Mouse (Mus musculus) right cerebral cortex, postnatal 14 days (tissue): ENCODE measurements around the gene Pcdh11x.
"Not testable (repeated sequence)": the region's sequence is repeated elsewhere in the genome, so short reads cannot be mapped to it uniquely, and the experiment has no call there.

Source experiments
- DNase-seq: peaks from one replicate; pipeline ENCODE4 v3.0.0; 2022

The Pcdh11x gene

GRCm38 (mm10) chrX:120290011-120290899, at the start of gene Pcdh11x:
TSS of gene Pcdh11x (plus strand) at chrX:120290259.
- DNase-seq = peak; percentile 58

DNA sequence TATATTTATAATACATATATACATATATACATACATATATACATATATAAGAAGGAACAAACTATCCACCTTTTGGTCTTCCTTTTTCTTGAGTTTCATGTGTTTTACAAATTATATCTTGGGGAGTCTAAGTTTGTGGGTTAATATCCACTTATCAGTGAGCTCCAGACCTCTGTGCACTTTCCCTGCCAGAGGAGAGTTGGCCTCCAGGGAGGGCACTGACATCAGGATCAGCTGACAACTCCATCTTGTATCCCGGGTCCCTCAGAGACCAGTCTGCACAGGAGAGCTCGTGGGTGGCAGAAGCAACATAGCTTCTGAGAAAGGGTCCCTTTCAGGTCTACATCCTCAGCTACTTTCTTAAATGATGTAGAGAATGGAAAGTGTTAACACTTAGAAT, 30.0 kb upstream of the Pcdh11x start:
- DNase-seq = no peak

DNA sequence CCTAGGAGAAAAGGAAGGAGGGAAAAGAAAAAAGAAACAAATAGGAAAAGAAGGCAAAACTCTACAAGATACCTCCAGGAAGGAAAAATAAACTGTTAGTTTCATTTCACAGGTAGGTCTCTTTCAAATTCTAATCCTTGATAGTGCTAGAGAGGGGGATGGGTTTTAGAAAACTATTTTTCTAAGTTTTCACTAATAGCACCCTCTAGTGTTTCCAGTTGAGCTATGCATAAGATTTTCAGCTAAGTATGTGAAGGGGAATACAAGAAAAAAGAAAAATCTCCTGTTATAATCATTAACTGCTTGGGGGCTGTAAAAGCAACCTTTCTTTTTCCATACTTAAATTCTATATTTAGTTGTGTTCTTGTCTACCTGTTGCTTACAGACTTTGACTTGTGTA, 4.5 kb upstream of the Pcdh11x start:
- DNase-seq = no peak

GRCm38 (mm10) chrX:120287502-120287901, 2.6 kb upstream of the Pcdh11x start:
- DNase-seq = no peak

DNA sequence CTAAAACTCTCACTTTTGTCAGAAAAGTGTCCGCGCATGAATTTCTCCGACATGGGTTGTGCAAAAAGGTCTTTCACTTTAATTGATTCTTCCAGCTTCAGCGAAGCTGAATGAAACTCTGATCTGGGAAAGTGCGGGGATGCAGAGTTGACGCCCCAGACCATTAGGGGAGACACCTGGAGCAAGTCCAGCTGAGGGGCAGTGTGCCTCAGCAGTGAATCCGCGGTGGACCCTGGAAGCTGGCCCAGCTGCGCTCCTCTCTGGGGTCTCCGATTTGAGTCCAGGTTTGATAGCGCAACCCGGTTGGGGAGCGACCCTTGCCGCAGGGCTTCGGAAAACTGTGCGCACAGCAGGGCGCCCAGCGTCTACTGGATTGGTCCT, 831 bp downstream of the Pcdh11x start:
- DNase-seq = peak; percentile 12

GRCm38 (mm10) chrX:120291696-120292095, 1.6 kb downstream of the Pcdh11x start:
- DNase-seq = peak; percentile 21

GRCm38 (mm10) chrX:120292832-120293750, 3.0 kb downstream of the Pcdh11x start:
- DNase-seq = peak; percentile 18

- no peak for DNase-seq
Measured at GRCm38 (mm10) chrX:120301469-120302175, 11.6 kb downstream of the Pcdh11x start.

- DNase-seq = not testable (repeated sequence)
Measured at GRCm38 (mm10) chrX:120312995-120313394, 22.9 kb downstream of the Pcdh11x start, which contains the start of gene H2afb3. TSS of gene H2afb3 (minus strand) at chrX:120313095.

GRCm38 (mm10) chrX:120466225-120466624, 176.2 kb downstream of the Pcdh11x start:
- DNase-seq = no peak

DNA sequence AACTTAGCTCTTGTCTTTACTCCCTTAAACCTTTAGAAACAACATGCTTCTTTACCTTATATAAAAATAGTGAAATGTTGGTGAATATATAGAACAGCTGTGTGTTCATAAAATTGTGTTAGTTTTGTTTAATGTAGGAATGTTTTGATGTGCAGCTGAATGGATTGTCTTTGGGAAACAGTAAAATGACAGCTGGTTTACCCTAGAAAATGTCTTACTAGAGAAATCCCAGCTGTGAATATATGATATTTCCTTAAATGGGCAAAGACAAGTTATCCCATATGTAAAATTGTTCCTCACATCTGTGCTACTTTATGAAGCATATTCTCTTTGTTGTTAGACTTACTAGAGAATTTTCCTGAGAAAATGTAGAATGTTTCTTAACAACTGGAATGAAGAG, 196.4 kb downstream of the Pcdh11x start:
- DNase-seq = no peak

DNA sequence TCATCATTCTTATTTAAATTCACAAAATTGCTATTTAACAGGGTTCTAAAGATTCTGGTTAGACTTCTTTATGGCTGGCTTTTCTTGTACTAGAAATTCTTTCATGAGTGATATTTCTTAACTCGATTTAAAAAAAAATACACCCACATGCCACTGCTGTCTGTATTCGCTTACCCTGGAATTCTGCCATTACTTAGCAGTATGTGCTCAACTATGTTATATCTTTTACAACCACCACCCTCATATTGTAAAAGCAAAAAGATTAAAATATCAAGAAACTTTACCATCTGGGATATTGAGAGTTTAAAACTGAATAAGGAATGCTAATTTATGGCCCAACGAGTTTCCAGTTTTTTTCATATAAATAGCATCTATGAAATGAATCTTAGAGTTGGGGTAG, 234.9 kb downstream of the Pcdh11x start:
- DNase-seq = no peak

DNA sequence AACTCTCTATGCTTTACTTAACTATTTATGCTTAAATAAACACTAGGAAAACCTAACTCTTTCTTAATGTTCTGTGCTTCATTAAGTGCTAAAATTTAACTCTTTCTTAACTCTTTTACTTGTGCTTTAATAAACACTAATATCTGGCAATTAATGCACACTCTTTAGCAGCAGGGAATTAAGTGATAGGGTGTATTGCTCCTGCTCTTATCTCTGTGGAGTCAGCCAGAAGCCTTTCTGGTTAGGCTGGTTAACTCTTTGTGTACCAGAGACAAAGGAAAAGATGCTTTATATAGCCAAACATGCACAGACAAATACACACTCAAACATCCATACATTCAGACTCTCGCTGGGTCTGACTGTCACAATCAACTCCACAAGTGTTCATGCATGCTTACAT, 309.2 kb downstream of the Pcdh11x start:
- no peak for DNase-seq

GRCm38 (mm10) chrX:120618460-120618859, 328.4 kb downstream of the Pcdh11x start:
- DNase-seq = no peak

DNA sequence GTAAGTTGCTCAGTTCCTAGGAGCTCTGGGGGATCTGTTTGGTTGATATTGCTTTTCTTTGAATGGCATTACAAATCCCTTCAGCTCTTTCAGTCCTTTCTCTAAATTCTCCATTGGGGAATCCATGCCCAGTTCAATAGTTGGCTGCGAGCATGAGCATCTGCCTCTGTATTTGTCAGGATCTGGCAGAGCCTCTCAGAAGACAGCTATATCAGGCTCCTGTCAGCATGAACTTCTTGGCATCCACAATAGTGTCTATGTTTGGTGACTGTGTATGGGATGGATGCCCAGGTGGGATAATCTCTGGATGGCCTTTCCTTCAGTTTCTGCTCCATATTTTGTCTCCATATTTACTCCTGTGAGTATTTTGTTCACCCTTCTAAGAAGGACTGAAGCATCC, 380.2 kb downstream of the Pcdh11x start:
- not testable (repeated sequence) for DNase-seq

- no peak for DNase-seq
Measured at GRCm38 (mm10) chrX:120734144-120734543, 444.1 kb downstream of the Pcdh11x start.

GRCm38 (mm10) chrX:120735792-120736191, 445.7 kb downstream of the Pcdh11x start:
- no peak for DNase-seq

GRCm38 (mm10) chrX:120944556-120944955, 654.5 kb downstream of the Pcdh11x start:
- DNase-seq = no peak
